Mouse (Mus musculus): ENCODE results near the gene Sulf2. TPM values are rescaled to one million over a fixed set of nuclear protein-coding genes. Genes with fewer than 3 reads are reported as not detected.

The Sulf2 gene
- polyA plus RNA-seq, 1 experiment from 2014 or later: 134 TPM

GRCm38 (mm10) chr2:166141910-166142309, 13.6 kb downstream of the Sulf2 start:
- no peak for ATAC-seq (replicated peaks; ENCODE audit: low FRiP score, low TSS enrichment, low read depth)
- H3K36me3 ChIP-seq (ENCODE audit: control insufficient read depth, insufficient read depth, low read length): peaks cover 13% of the 10 kb centered on the region; the same call in 1 of the 2 replicates
- H3K27ac ChIP-seq (ENCODE audit: low read depth): no peak overlapping the region
- no peak overlapping the region for H3K4me2 ChIP-seq (ENCODE audit: low read length)
- H3K4me3 ChIP-seq (ENCODE audit: low read depth, low read length): no peak overlapping the region
- DNase-seq (ENCODE audit: low spot score): no peak
- 74% methylated on average over 1 of the region's 1 CpGs for WGBS
- H3K9ac ChIP-seq (ENCODE audit: low read length): no peak overlapping the region
- no peaks in the 10 kb centered on the region for H3K27me3 ChIP-seq (replicated peaks; ENCODE audit: control insufficient read depth, insufficient read depth, low read length)
- H3K9me3 ChIP-seq (ENCODE audit: control insufficient read depth, low read length): no peaks in the 10 kb centered on the region
- peaks cover 27% of the 10 kb centered on the region for H3K4me1 ChIP-seq (replicated peaks; ENCODE audit: control insufficient read depth, insufficient read depth, low read length)

- ATAC-seq (replicated peaks; ENCODE audit: low FRiP score, low TSS enrichment, low read depth) (no peak), DNase-seq (ENCODE audit: low spot score) (no peak)
- no peak overlapping the region for H3K27ac ChIP-seq (ENCODE audit: low read depth)
- H3K27me3 ChIP-seq (replicated peaks; ENCODE audit: control insufficient read depth, insufficient read depth, low read length): no peaks in the 10 kb centered on the region
- H3K4me1 ChIP-seq (replicated peaks; ENCODE audit: control insufficient read depth, insufficient read depth, low read length): peaks cover 36% of the 10 kb centered on the region
- H3K36me3 ChIP-seq (ENCODE audit: control insufficient read depth, insufficient read depth, low read length): peaks cover 13% of the 10 kb centered on the region; the same call in 1 of the 2 replicates
- H3K4me3 ChIP-seq (ENCODE audit: low read depth, low read length): no peak overlapping the region
- H3K9me3 ChIP-seq (ENCODE audit: control insufficient read depth, low read length): no peaks in the 10 kb centered on the region
- H3K4me2 ChIP-seq (ENCODE audit: low read length): no peak overlapping the region
- H3K9ac ChIP-seq (ENCODE audit: low read length): no peak overlapping the region
- 90% methylated on average over 6 of the region's 6 CpGs for WGBS
Measured at GRCm38 (mm10) chr2:166141039-166141438, 14.4 kb downstream of the Sulf2 start.

DNA sequence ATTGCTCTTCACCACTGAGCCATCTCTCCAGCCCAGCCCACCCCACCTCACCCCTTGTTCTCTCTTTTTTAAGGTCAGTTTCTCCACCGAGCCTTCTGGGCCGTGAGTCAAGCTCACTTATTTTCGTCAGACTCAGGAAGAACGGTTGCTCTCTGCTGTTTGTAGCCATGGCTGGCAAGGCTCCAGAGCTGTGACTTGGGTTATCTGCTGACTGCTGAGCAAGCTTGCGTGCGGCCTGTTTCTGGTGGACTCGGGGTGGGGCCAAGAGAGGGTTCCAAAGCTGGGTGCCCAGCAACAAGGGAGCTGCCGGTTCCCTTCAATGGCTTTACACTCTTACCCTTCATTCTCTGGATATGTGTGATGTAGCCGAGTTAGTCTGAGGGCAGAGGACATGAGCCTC, 15.0 kb downstream of the Sulf2 start:
- H3K36me3 ChIP-seq (ENCODE audit: control insufficient read depth, insufficient read depth, low read length): peaks cover 10% of the 10 kb centered on the region; the same call in 1 of the 2 replicates

GRCm38 (mm10) chr2:166138308-166138707, 17.2 kb downstream of the Sulf2 start:
- no peak for ATAC-seq (replicated peaks; ENCODE audit: low FRiP score, low TSS enrichment, low read depth)
- 39% methylated on average over 1 of the region's 1 CpGs for WGBS

More for the DNA sequence above, 15.0 kb downstream of the Sulf2 start:
- H3K9me3 ChIP-seq (ENCODE audit: control insufficient read depth, low read length): no peaks in the 10 kb centered on the region
- H3K27me3 ChIP-seq (replicated peaks; ENCODE audit: control insufficient read depth, insufficient read depth, low read length): no peaks in the 10 kb centered on the region
- no peak overlapping the region for H3K9ac ChIP-seq (ENCODE audit: low read length)
- H3K4me1 ChIP-seq (replicated peaks; ENCODE audit: control insufficient read depth, insufficient read depth, low read length): peaks cover 36% of the 10 kb centered on the region
- DNase-seq (ENCODE audit: low spot score): no peak
- no peak overlapping the region for H3K27ac ChIP-seq (ENCODE audit: low read depth)
- no peak overlapping the region for H3K4me3 ChIP-seq (ENCODE audit: low read depth, low read length)
- 78% methylated on average over 9 of the region's 9 CpGs for WGBS
- no peak overlapping the region for H3K4me2 ChIP-seq (ENCODE audit: low read length)
- ATAC-seq (replicated peaks; ENCODE audit: low FRiP score, low TSS enrichment, low read depth): no peak

GRCm38 (mm10) chr2:166137467-166137866, 18.0 kb downstream of the Sulf2 start:
- Histone ChIP-seq H3K9ac (ENCODE audit: low read length) (no peak overlapping the region), H3K27me3 (replicated peaks; ENCODE audit: control insufficient read depth, insufficient read depth, low read length) (no peaks in the 10 kb centered on the region), H3K4me2 (ENCODE audit: low read length) (no peak overlapping the region), H3K36me3 (ENCODE audit: control insufficient read depth, insufficient read depth, low read length) (peaks cover 15% of the 10 kb centered on the region), H3K9me3 (ENCODE audit: control insufficient read depth, low read length) (no peaks in the 10 kb centered on the region), H3K4me3 (ENCODE audit: low read depth, low read length) (no peak overlapping the region), H3K27ac (ENCODE audit: low read depth) (no peak overlapping the region), H3K4me1 (replicated peaks; ENCODE audit: control insufficient read depth, insufficient read depth, low read length) (peaks cover 14% of the 10 kb centered on the region)
- ATAC-seq (replicated peaks; ENCODE audit: low FRiP score, low TSS enrichment, low read depth) (no peak), DNase-seq (ENCODE audit: low spot score) (no peak)
- 87% methylated on average over 4 of the region's 4 CpGs for WGBS

More at GRCm38 (mm10) chr2:166138308-166138707, 17.2 kb downstream of the Sulf2 start:
- no peak overlapping the region for H3K4me3 ChIP-seq (ENCODE audit: low read depth, low read length)
- peaks cover 23% of the 10 kb centered on the region for H3K4me1 ChIP-seq (replicated peaks; ENCODE audit: control insufficient read depth, insufficient read depth, low read length)
- H3K27me3 ChIP-seq (replicated peaks; ENCODE audit: control insufficient read depth, insufficient read depth, low read length): no peaks in the 10 kb centered on the region
- no peak overlapping the region for H3K9ac ChIP-seq (ENCODE audit: low read length)
- H3K4me2 ChIP-seq (ENCODE audit: low read length): no peak overlapping the region
- H3K36me3 ChIP-seq (ENCODE audit: control insufficient read depth, insufficient read depth, low read length): peaks cover 9% of the 10 kb centered on the region; the same call in 1 of the 2 replicates
- no peak overlapping the region for H3K27ac ChIP-seq (ENCODE audit: low read depth)
- H3K9me3 ChIP-seq (ENCODE audit: control insufficient read depth, low read length): no peaks in the 10 kb centered on the region
- DNase-seq (ENCODE audit: low spot score): no peak

DNA sequence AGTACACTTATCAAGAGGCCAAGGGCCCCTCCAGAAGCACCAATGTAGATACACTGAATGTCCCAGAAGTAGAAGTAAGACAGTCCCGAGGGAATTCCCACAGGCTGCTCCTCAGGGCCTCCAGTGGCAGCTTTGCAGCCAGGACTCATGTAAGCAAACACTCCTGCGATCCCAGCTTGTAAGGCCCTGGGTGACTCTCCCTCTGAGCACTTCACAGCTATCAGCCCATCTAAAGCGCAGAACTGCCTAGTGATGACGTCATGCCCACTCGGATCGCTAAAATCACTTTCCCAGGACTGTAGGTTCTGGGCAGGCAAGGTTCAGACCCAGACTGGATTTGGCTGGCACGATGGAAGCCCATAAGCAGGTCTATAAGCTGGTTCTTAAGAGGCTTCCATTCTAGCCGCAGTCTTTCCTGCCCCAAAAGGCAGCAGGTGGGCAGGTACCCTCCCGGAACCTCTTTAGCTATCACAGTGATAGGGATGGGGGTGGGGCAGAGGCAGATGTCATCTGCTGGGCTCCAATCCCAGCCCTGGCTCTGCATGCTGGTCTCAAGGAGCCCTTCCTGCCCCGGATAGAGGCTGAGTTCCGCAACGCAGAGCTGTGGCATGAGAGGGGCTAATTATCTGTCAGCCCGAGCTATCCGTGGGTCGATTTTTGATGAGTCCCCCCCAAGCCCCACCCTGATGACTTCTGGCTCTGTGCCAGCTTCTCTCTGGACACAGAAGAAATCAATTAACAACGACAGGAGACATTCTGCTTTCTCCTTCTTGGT, 19.6 kb downstream of the Sulf2 start:
- H3K4me2 ChIP-seq (ENCODE audit: low read length): no peak overlapping the region
- no peak overlapping the region for H3K9ac ChIP-seq (ENCODE audit: low read length)
- no peak overlapping the region for H3K27ac ChIP-seq (ENCODE audit: low read depth)
- peaks cover 13% of the 10 kb centered on the region for H3K4me1 ChIP-seq (replicated peaks; ENCODE audit: control insufficient read depth, insufficient read depth, low read length)
- no peaks in the 10 kb centered on the region for H3K9me3 ChIP-seq (ENCODE audit: control insufficient read depth, low read length)
- DNase-seq (ENCODE audit: low spot score) (no peak), ATAC-seq (replicated peaks; ENCODE audit: low FRiP score, low TSS enrichment, low read depth) (no peak)
- 38% methylated on average over 16 of the region's 16 CpGs for WGBS
- peaks cover 30% of the 10 kb centered on the region for H3K36me3 ChIP-seq (ENCODE audit: control insufficient read depth, insufficient read depth, low read length)
- no peaks in the 10 kb centered on the region for H3K27me3 ChIP-seq (replicated peaks; ENCODE audit: control insufficient read depth, insufficient read depth, low read length)
- H3K4me3 ChIP-seq (ENCODE audit: low read depth, low read length): no peak overlapping the region

DNA sequence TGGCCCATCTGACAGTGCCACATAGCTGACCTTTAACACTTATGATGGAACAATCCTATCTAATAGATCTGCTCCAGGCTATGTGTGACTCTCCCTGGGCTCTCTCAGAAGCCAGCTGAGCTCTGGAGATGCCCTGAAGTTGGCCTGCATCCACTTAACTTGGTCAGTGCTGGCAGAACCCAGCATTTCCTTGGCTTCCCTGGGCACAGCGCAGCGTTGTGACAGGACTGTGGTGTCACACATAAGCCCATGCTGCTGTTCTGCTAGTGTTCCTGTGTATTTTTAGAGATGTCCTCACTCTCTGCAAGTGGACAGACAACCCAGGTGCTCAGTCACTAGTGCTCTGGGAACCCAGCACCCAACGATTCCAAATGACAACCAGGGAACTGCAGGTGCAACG, 26.7 kb downstream of the Sulf2 start:
- H3K9me3 ChIP-seq (ENCODE audit: control insufficient read depth, low read length): no peaks in the 10 kb centered on the region
- H3K4me3 ChIP-seq (ENCODE audit: low read depth, low read length): no peak overlapping the region
- 96% methylated on average over 4 of the region's 4 CpGs for WGBS
- H3K36me3 ChIP-seq (ENCODE audit: control insufficient read depth, insufficient read depth, low read length): peaks cover 66% of the 10 kb centered on the region
- no peak overlapping the region for H3K27ac ChIP-seq (ENCODE audit: low read depth)
- no peak for ATAC-seq (replicated peaks; ENCODE audit: low FRiP score, low TSS enrichment, low read depth)
- no peaks in the 10 kb centered on the region for H3K27me3 ChIP-seq (replicated peaks; ENCODE audit: control insufficient read depth, insufficient read depth, low read length)
- H3K9ac ChIP-seq (ENCODE audit: low read length): no peak overlapping the region
- H3K4me1 ChIP-seq (replicated peaks; ENCODE audit: control insufficient read depth, insufficient read depth, low read length): no peaks in the 10 kb centered on the region
- no peak for DNase-seq (ENCODE audit: low spot score)
- no peak overlapping the region for H3K4me2 ChIP-seq (ENCODE audit: low read length)

DNA sequence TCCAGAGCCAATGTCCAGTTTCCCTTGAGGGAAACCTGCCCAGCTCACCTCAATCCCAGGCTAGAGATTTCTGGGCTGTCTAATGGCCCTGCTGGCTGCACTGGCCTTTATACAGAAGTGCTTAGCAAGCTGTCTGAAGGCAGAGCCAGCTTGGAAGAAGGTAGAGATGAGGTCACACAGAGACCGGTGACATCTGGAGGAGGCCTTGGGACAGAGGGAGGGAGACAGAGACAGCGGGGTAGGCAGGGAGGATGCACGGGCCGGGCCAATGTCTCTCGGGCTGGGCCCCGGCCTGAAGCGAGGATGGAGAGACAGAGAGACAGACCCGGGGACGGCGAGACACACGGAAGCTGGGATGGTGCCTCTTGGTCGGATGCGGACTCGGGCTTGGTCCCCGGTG, 27.4 kb downstream of the Sulf2 start:
- Histone ChIP-seq H3K4me3 (ENCODE audit: low read depth, low read length) (no peak overlapping the region), H3K9me3 (ENCODE audit: control insufficient read depth, low read length) (no peaks in the 10 kb centered on the region), H3K4me1 (replicated peaks; ENCODE audit: control insufficient read depth, insufficient read depth, low read length) (no peaks in the 10 kb centered on the region), H3K27ac (ENCODE audit: low read depth) (no peak overlapping the region), H3K36me3 (ENCODE audit: control insufficient read depth, insufficient read depth, low read length) (peaks cover 66% of the 10 kb centered on the region), H3K27me3 (replicated peaks; ENCODE audit: control insufficient read depth, insufficient read depth, low read length) (no peaks in the 10 kb centered on the region), H3K9ac (ENCODE audit: low read length) (no peak overlapping the region), H3K4me2 (ENCODE audit: low read length) (no peak overlapping the region)
- DNase-seq (ENCODE audit: low spot score): no peak
- ATAC-seq (replicated peaks; ENCODE audit: low FRiP score, low TSS enrichment, low read depth): no peak
- WGBS: 91% methylated on average over 15 of the region's 15 CpGs

GRCm38 (mm10) chr2:166126343-166126742, 29.1 kb downstream of the Sulf2 start:
- H3K4me1 ChIP-seq (replicated peaks; ENCODE audit: control insufficient read depth, insufficient read depth, low read length): 0 out of 2 replicates have a peak, but pooled peaks cover 8% of the 10 kb centered on the region
- no peak overlapping the region for H3K9ac ChIP-seq (ENCODE audit: low read length)
- H3K27ac ChIP-seq (ENCODE audit: low read depth): no peak overlapping the region
- no peak overlapping the region for H3K4me2 ChIP-seq (ENCODE audit: low read length)
- H3K27me3 ChIP-seq (replicated peaks; ENCODE audit: control insufficient read depth, insufficient read depth, low read length): no peaks in the 10 kb centered on the region
- H3K36me3 ChIP-seq (ENCODE audit: control insufficient read depth, insufficient read depth, low read length): peaks cover 61% of the 10 kb centered on the region
- 75% methylated on average over 11 of the region's 11 CpGs for WGBS
- ATAC-seq (replicated peaks; ENCODE audit: low FRiP score, low TSS enrichment, low read depth) (no peak), DNase-seq (ENCODE audit: low spot score) (no peak)
- H3K9me3 ChIP-seq (ENCODE audit: control insufficient read depth, low read length): no peaks in the 10 kb centered on the region
- no peak overlapping the region for H3K4me3 ChIP-seq (ENCODE audit: low read depth, low read length)
